Mouse (Mus musculus): Measurements from ENCODE around the gene Arhgap28. TPM values are rescaled to one million over a fixed set of nuclear protein-coding genes. Genes with fewer than 3 reads are reported as not detected.
A peak's percentile ranks its signal among the peaks of the same experiment; 100 is the strongest.
"Not testable (repeated sequence)": the region's sequence is repeated elsewhere in the genome, so short reads cannot be mapped to it uniquely, and the experiment has no call there.

Gene Arhgap28
- polyA plus RNA-seq, 1 experiment from 2014 or later = 41.5 TPM

- Histone ChIP-seq H3K4me3 (no peak overlapping the region), H3K27ac (peak overlapping the region; percentile 92), H3K4me2 (no peak overlapping the region), H3K36me3 (peaks cover 32% of the 10 kb centered on the region), H3K9ac (no peak overlapping the region), H3K27me3 (no peaks in the 10 kb centered on the region), H3K9me3 (no peaks in the 10 kb centered on the region), H3K4me1 (peaks cover 37% of the 10 kb centered on the region)
- no peak for ATAC-seq (ENCODE audit: insufficient number of reproducible peaks, low FRiP score, low TSS enrichment, low read depth)
- WGBS = 21% methylated on average over 3 of the region's 3 CpGs
Observed at GRCm38 (mm10) chr17:67864912-67865311, 139.0 kb downstream of the Arhgap28 start.

- Histone ChIP-seq H3K4me1 (peaks cover 37% of the 10 kb centered on the region), H3K9me3 (no peaks in the 10 kb centered on the region), H3K4me3 (no peak overlapping the region), H3K27me3 (no peaks in the 10 kb centered on the region), H3K36me3 (peaks cover 32% of the 10 kb centered on the region), H3K9ac (no peak overlapping the region), H3K4me2 (no peak overlapping the region), H3K27ac (peak overlapping the region; percentile 92; the same call in 1 of the 2 replicates)
- no peak for ATAC-seq (ENCODE audit: insufficient number of reproducible peaks, low FRiP score, low TSS enrichment, low read depth)
- 79% methylated on average over 10 of the region's 10 CpGs for WGBS
Observed at GRCm38 (mm10) chr17:67864363-67864762, 139.6 kb downstream of the Arhgap28 start.

DNA sequence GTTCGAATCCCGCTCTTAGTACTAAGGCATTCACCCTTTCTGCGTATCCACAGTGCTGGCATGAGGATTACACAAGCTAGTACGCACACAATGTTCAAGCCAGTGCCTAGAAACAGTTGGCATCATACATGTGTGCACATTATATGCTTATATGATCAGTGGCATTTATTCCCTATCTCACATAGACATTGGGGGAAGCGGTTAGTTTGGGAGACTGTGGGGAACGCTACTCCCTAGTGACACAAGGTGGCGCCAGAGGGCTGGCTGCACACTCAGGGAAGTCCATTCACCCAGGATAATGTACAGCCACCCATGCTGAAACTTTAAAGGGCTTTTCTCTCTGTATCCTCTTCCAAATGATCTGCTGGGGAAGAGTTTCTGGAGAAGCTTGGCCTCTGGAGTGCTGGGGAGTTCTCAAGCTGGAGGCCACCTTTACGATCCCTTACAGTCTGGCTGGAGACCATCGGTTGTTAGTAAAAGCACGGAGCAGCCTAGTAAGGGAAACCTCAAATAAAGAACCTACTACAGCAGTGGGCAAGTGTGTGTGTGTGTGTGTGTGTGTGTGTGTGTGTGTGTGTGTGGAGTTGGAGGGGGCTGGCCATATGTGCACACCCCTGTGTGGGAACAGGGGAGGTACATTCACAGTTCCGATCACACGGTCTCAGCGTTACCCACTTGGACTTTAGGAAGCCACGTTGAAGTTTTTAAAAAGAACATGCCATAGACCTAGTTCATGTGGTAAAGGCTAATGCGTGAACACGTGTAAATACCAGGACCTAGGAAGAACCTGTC lies 142.0 kb downstream of the Arhgap28 start:
- Histone ChIP-seq H3K9ac (no peak overlapping the region), H3K4me1 (peaks cover 33% of the 10 kb centered on the region), H3K27me3 (no peaks in the 10 kb centered on the region), H3K4me2 (no peak overlapping the region), H3K9me3 (no peaks in the 10 kb centered on the region), H3K4me3 (no peak overlapping the region), H3K27ac (no peak overlapping the region), H3K36me3 (peaks cover 46% of the 10 kb centered on the region)
- peak; percentile 72 for ATAC-seq (ENCODE audit: insufficient number of reproducible peaks, low FRiP score, low TSS enrichment, low read depth)
- WGBS = 71% methylated on average over 16 of the region's 16 CpGs

- Histone ChIP-seq H3K4me2 (no peak overlapping the region), H3K27ac (no peak overlapping the region), H3K9me3 (no peaks in the 10 kb centered on the region), H3K4me1 (peaks cover 25% of the 10 kb centered on the region), H3K27me3 (no peaks in the 10 kb centered on the region), H3K36me3 (peaks cover 50% of the 10 kb centered on the region), H3K4me3 (no peak overlapping the region), H3K9ac (no peak overlapping the region)
- no peak for ATAC-seq (ENCODE audit: insufficient number of reproducible peaks, low FRiP score, low TSS enrichment, low read depth)
- WGBS = 75% methylated on average over 10 of the region's 10 CpGs
Observed at GRCm38 (mm10) chr17:67861080-67861630, 142.8 kb downstream of the Arhgap28 start.

GRCm38 (mm10) chr17:67841494-67841893 lies 162.4 kb downstream of the Arhgap28 start:
- H3K9me3 ChIP-seq; H3K27me3 ChIP-seq; H3K4me1 ChIP-seq; H3K4me3 ChIP-seq; ATAC-seq (ENCODE audit: insufficient number of reproducible peaks, low FRiP score, low TSS enrichment, low read depth); H3K4me2 ChIP-seq; H3K9ac ChIP-seq; H3K27ac ChIP-seq: not testable (repeated sequence)
- WGBS = 96% methylated on average over 2 of the region's 2 CpGs
- H3K36me3 ChIP-seq = peaks cover 28% of the 10 kb centered on the region

- no peaks in the 10 kb centered on the region for H3K27me3 ChIP-seq
- H3K9ac ChIP-seq = no peak overlapping the region
- H3K4me1 ChIP-seq = 0 out of 2 replicates have a peak, but pooled peaks cover 3% of the 10 kb centered on the region
- H3K4me3 ChIP-seq = no peak overlapping the region
- H3K36me3 ChIP-seq = peaks cover 12% of the 10 kb centered on the region
- peaks cover 4% of the 10 kb centered on the region; the same call in 1 of the 2 replicates for H3K9me3 ChIP-seq
- 91% methylated on average over 13 of the region's 13 CpGs for WGBS
- H3K27ac ChIP-seq = no peak overlapping the region
- ATAC-seq (ENCODE audit: insufficient number of reproducible peaks, low FRiP score, low TSS enrichment, low read depth) = no peak
- H3K4me2 ChIP-seq = no peak overlapping the region
Observed at GRCm38 (mm10) chr17:67838948-67839347, 165.0 kb downstream of the Arhgap28 start.

DNA sequence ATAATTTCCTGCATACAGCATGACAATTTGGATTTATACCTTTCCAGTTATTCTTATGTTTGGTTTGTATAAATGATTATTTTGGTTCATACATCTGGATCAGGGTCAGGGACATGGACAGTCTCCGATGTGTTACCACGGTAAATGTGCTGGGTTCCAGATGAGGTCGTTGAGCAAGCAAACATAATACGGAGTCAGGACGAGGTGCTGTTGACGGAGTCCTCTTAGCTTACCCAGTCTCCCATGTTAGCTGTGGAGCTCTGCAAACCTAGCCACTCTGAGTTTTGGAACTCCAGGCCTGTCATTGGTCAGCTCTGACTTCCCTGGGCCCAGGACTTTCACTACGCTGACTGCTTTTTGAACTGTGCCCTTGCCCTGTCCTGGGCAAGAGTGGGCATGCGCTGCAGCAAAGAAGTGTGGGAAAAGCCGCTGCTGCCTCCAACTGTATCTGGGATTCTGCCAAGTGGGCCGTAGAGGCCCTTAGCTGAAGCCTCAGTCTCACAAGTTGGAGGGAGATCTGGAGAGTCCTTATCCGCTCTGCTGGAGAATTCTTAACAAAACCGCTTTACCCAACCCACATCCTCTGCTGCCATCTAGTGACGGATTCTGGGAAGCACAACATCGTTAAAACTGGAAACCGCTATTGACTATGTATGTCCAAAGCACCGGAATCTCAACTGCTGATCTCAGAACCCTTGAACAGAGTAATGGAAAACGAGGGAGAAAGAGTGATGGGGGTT lies 166.4 kb downstream of the Arhgap28 start:
- H3K27me3 ChIP-seq = no peaks in the 10 kb centered on the region
- 0 out of 2 replicates have a peak, but pooled peaks cover 3% of the 10 kb centered on the region for H3K4me1 ChIP-seq
- no peak overlapping the region for H3K27ac ChIP-seq
- H3K9me3 ChIP-seq = peaks cover 4% of the 10 kb centered on the region; the same call in 1 of the 2 replicates
- H3K4me3 ChIP-seq = no peak overlapping the region
- H3K9ac ChIP-seq = no peak overlapping the region
- H3K4me2 ChIP-seq = no peak overlapping the region
- ATAC-seq (ENCODE audit: insufficient number of reproducible peaks, low FRiP score, low TSS enrichment, low read depth) = peak; percentile 48; the same call in 1 of the 2 replicates
- H3K36me3 ChIP-seq = peaks cover 7% of the 10 kb centered on the region
- 60% methylated on average over 17 of the region's 17 CpGs for WGBS

GRCm38 (mm10) chr17:67836146-67836895 lies 167.6 kb downstream of the Arhgap28 start:
- H3K4me2 ChIP-seq = no peak overlapping the region
- WGBS = 95% methylated on average over 20 of the region's 20 CpGs
- 0 out of 2 replicates have a peak, but pooled peaks cover 3% of the 10 kb centered on the region for H3K4me1 ChIP-seq
- H3K9ac ChIP-seq = no peak overlapping the region
- H3K9me3 ChIP-seq = peaks cover 4% of the 10 kb centered on the region; the same call in 1 of the 2 replicates
- H3K27ac ChIP-seq = no peak overlapping the region
- no peaks in the 10 kb centered on the region for H3K27me3 ChIP-seq
- no peak for ATAC-seq (ENCODE audit: insufficient number of reproducible peaks, low FRiP score, low TSS enrichment, low read depth)
- H3K4me3 ChIP-seq = no peak overlapping the region
- H3K36me3 ChIP-seq = peaks cover 2% of the 10 kb centered on the region

- H3K9me3 ChIP-seq = no peaks in the 10 kb centered on the region
- no peaks in the 10 kb centered on the region for H3K4me1 ChIP-seq
- no peaks in the 10 kb centered on the region for H3K27me3 ChIP-seq
- no peak overlapping the region for H3K4me3 ChIP-seq
- no peak overlapping the region for H3K9ac ChIP-seq
- no peak for ATAC-seq (ENCODE audit: insufficient number of reproducible peaks, low FRiP score, low TSS enrichment, low read depth)
- WGBS = 84% methylated on average over 3 of the region's 3 CpGs
- no peak overlapping the region for H3K4me2 ChIP-seq
- no peak overlapping the region for H3K27ac ChIP-seq
- no peaks in the 10 kb centered on the region for H3K36me3 ChIP-seq
Observed at GRCm38 (mm10) chr17:67827431-67827830, 176.5 kb downstream of the Arhgap28 start.

DNA sequence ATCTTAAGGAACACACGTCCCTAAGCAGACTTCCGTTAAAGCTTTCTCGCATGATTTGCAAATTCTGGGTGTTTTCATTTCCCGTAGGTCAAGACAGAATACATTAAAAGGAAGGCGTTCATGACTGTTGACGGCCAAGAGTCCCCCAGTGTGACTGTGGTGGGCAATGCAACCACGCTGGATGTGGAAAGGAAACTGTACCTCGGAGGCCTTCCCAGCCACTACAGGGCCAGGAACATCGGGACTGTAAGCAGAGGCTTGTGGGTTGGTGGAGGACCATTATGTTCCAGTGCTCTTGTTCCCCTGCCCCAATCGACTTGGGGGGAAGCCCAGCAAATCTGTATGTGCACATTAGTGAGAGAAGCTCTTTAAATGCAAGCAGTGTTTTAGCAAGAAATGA lies 187.0 kb downstream of the Arhgap28 start:
- ATAC-seq (ENCODE audit: insufficient number of reproducible peaks, low FRiP score, low TSS enrichment, low read depth) = no peak
- Histone ChIP-seq H3K4me2 (no peak overlapping the region), H3K27ac (no peak overlapping the region), H3K4me1 (no peaks in the 10 kb centered on the region), H3K27me3 (no peaks in the 10 kb centered on the region), H3K36me3 (no peaks in the 10 kb centered on the region; the same call in 1 of the 2 replicates), H3K9ac (no peak overlapping the region), H3K4me3 (no peak overlapping the region), H3K9me3 (no peaks in the 10 kb centered on the region)
- 92% methylated on average over 10 of the region's 10 CpGs for WGBS

DNA sequence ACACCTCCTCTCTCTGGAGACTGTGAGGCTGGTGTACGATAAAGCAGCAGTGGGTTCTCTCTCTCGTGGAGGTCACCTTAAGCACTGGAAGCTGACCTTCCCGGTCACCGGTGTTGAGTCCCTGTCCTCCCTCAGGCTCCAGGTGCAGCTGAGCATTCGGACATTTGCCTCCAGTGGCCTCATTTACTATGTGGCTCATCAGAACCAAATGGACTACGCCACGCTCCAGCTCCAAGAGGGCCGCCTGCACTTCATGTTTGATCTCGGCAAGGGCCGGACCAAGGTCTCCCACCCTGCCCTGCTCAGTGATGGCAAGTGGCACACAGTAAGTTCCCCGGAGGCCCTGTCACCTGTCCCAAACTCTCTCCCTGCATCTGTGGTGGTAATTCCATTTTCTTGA lies 188.2 kb downstream of the Arhgap28 start:
- Histone ChIP-seq H3K9ac (no peak overlapping the region), H3K4me1 (no peaks in the 10 kb centered on the region), H3K27ac (no peak overlapping the region), H3K4me2 (no peak overlapping the region), H3K9me3 (no peaks in the 10 kb centered on the region), H3K27me3 (no peaks in the 10 kb centered on the region), H3K36me3 (no peaks in the 10 kb centered on the region; the same call in 1 of the 2 replicates), H3K4me3 (no peak overlapping the region)
- 93% methylated on average over 11 of the region's 11 CpGs for WGBS
- no peak for ATAC-seq (ENCODE audit: insufficient number of reproducible peaks, low FRiP score, low TSS enrichment, low read depth)

All from limb, embryonic 15.5 days (tissue).